ENCODE assay signal across 7 mouse cellular contexts in the genomic region with DNA sequence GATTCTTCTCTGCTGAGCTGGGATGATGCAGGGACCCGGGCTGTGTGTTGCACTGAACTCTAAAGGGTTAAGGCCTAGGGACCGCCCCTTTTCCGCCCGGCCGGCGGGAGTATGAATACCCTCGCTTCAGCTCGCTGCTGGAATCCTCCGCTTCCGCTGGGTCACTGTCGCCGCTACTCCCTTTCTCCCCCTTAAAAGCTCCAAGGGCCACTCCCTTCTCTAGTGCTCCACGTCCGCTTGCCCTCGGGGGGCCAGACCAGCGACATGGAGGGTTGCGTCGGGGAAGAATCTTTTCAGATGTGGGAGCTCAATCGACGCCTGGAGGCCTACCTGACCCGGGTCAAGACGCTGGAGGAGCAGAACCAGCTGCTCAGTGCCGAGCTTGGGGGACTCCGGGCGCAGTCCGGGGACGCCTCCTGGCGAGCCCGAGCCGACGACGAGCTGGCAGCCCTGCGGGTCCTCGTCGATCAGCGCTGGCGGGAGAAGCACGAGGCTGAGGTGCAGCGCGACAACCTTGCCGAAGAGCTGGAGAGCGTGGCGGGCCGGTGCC. TPM values are rescaled to one million over a fixed set of nuclear protein-coding genes. Genes with fewer than 3 reads are reported as not detected.
DNase-seq lines count a peak whose midpoint lies in the region; ATAC-seq and TF ChIP-seq lines count a peak whose summit lies in the region.

A gene (plus strand): TSS at position 140 of the 550 bp plus-strand sequence.

- no peak for TF ChIP-seq CTCF in hindbrain, postnatal 0 days (IDR thresholded peaks at IDR 0.05; ENCODE audit: low read depth)

- WGBS in hindbrain, postnatal 0 days, result under 1% methylated on average over 44 of the region's 44 CpGs
- under 1% methylated on average over 44 of the region's 44 CpGs for WGBS in liver, embryonic 13.5 days (ENCODE audit: insufficient replicate concordance)
- 0% methylated on average over 44 of the region's 44 CpGs for WGBS in neural tube, embryonic 11.5 days

- no peaks in the 10 kb centered on the region for H3K36me3 ChIP-seq in hindbrain, postnatal 0 days (ENCODE audit: insufficient read depth, low read length)
- no peaks in the 10 kb centered on the region for H3K36me3 ChIP-seq in liver, embryonic 13.5 days
- H3K36me3 ChIP-seq in neural tube, embryonic 11.5 days (ENCODE audit: control insufficient read depth, insufficient read depth, low read length), result peaks cover 4% of the 10 kb centered on the region

- no peaks in the 10 kb centered on the region for H3K27me3 ChIP-seq in hindbrain, postnatal 0 days (ENCODE audit: insufficient read depth, low read length)
- peaks cover 81% of the 10 kb centered on the region for H3K27me3 ChIP-seq in liver, embryonic 13.5 days
- no peaks in the 10 kb centered on the region for H3K27me3 ChIP-seq in neural tube, embryonic 11.5 days (ENCODE audit: control insufficient read depth, insufficient read depth, low read length)

- peak within 1 kb of the TSS; percentile 55 for H3K9ac ChIP-seq in hindbrain, postnatal 0 days (replicated peaks; ENCODE audit: low read length)
- H3K9ac ChIP-seq in liver, embryonic 13.5 days, result peak within 1 kb of the TSS; percentile 51
- peak within 1 kb of the TSS; percentile 87 for H3K9ac ChIP-seq in neural tube, embryonic 11.5 days (ENCODE audit: low read length)

- peak within 1 kb of the TSS; percentile 67 for H3K4me2 ChIP-seq in hindbrain, postnatal 0 days (ENCODE audit: low read depth, low read length)
- H3K4me2 ChIP-seq in liver, embryonic 13.5 days, result peak within 1 kb of the TSS; percentile 61
- peak within 1 kb of the TSS; percentile 95 for H3K4me2 ChIP-seq in neural tube, embryonic 11.5 days (ENCODE audit: low read depth)

- peak within 1 kb of the TSS; percentile 66 for H3K27ac ChIP-seq in hindbrain, postnatal 0 days
- H3K27ac ChIP-seq in liver, embryonic 13.5 days, result no peak within 1 kb of the TSS
- H3K27ac ChIP-seq in neural tube, embryonic 11.5 days (ENCODE audit: low read depth, low read length), result peak within 1 kb of the TSS; percentile 72

- peaks cover 12% of the 10 kb centered on the region for H3K4me1 ChIP-seq in hindbrain, postnatal 0 days (ENCODE audit: insufficient read depth, low read length)
- H3K4me1 ChIP-seq in liver, embryonic 13.5 days (replicated peaks), result peaks cover 26% of the 10 kb centered on the region
- H3K4me1 ChIP-seq in neural tube, embryonic 11.5 days (ENCODE audit: control insufficient read depth, insufficient read depth, low read length), result peaks cover 37% of the 10 kb centered on the region

- H3K9me3 ChIP-seq in hindbrain, postnatal 0 days (ENCODE audit: low read length), result no peaks in the 10 kb centered on the region
- H3K9me3 ChIP-seq in liver, embryonic 13.5 days (replicated peaks), result no peaks in the 10 kb centered on the region
- H3K9me3 ChIP-seq in neural tube, embryonic 11.5 days (ENCODE audit: control insufficient read depth, low read length), result no peaks in the 10 kb centered on the region

- intact Hi-C loops in gastrocnemius, postnatal 14 days (cut with DNase I; ENCODE audit: low total_unique reads), result loop anchor here (2.0 kb wide), 1 partner anchor 14 kb away; no protein-coding TSS in a partner anchor

- peak; percentile 73 for DNase-seq in MN1 (ENCODE audit: low spot score)
- peak; percentile 55 to 70 for DNase-seq in adrenal gland, postnatal 36 days
- peak; percentile 69 for DNase-seq in gastrocnemius, postnatal 14 days
- DNase-seq in hindbrain, postnatal 0 days (ENCODE audit: low spot score), result peak; percentile 80
- no peak for DNase-seq in liver, embryonic 13.5 days
- DNase-seq in neural tube, embryonic 11.5 days (ENCODE audit: low spot score), result peak; percentile 92
- DNase-seq in cerebellum, postnatal 36 days, result no peak

- ATAC-seq in hindbrain, postnatal 0 days, result peak; percentile 68
- 0 out of 2 replicates have a peak, but pooled peaks have one; percentile 20 for ATAC-seq in liver, embryonic 13.5 days (ENCODE audit: low read depth)
- ATAC-seq in neural tube, embryonic 11.5 days (ENCODE audit: insufficient read depth, low FRiP score, low TSS enrichment), result peak; percentile 53

- H3K4me3 ChIP-seq in hindbrain, postnatal 0 days (ENCODE audit: low read length), result peak within 1 kb of the TSS; percentile 47
- peak within 1 kb of the TSS; percentile 53 for H3K4me3 ChIP-seq in liver, embryonic 13.5 days (replicated peaks)
- peak within 1 kb of the TSS; percentile 82 for H3K4me3 ChIP-seq in neural tube, embryonic 11.5 days (ENCODE audit: low read depth, low read length)

RNA-seq across cellular contexts. Expression of the gene that starts here (rescaled TPM):
- total RNA-seq in adrenal gland, postnatal 36 days (2021), result 10 to 100 TPM in 1 of 2 experiments, 1 to 10 TPM in 1; 8.8 to 13.3 TPM
- 10 to 100 TPM; 37.2 to 51.2 TPM for total RNA-seq in gastrocnemius, postnatal 14 days (2021)
- 37.2 and 40.0 TPM in 2 replicates for total RNA-seq in hindbrain, postnatal 0 days (2014; rRNA removed)
- polyA plus RNA-seq in hindbrain, postnatal 0 days (2015; fragmentation: Nextera tagmentation; extraction: Ambion mirVana), result 14.9 and 15.7 TPM in 2 replicates
- 2.6 and 2.8 TPM in 2 replicates for polyA plus RNA-seq in liver, embryonic 13.5 days (2015; fragmentation: Nextera tagmentation; extraction: Ambion mirVana)
- polyA plus RNA-seq in neural tube, embryonic 11.5 days (2014; fragmentation: Nextera tagmentation; extraction: Ambion mirVana), result 59.5 and 60.2 TPM in 2 replicates

Comparison
In these comparisons a context has a peak if more than half of its experiments do, and no peak if none do; other contexts are left out.
1. DNase-seq: peak in MN1 (single experiment), adrenal gland, postnatal 36 days (2 of 2), gastrocnemius, postnatal 14 days (single experiment), hindbrain, postnatal 0 days (single experiment) and neural tube, embryonic 11.5 days (single experiment); none in liver, embryonic 13.5 days (single experiment) and cerebellum, postnatal 36 days (0 of 2).
2. Peak in every context shown above with its lines, with median percentiles within 50 percentile points of each other: ATAC-seq, H3K4me2 ChIP-seq, H3K4me3 ChIP-seq and H3K9ac ChIP-seq.